Mouse (Mus musculus) cortical plate, adult 2 months (tissue): ENCODE measurements at regions not wholly inside any gene's neighbourhood (a gene's known extent, or its start where the extent isn't known, plus 50 kb on each side); places are given as distances from the start of the nearest gene placed in this dataset.

Experiments
- CTCF ChIP-seq: fragments of 200-500 bp; IDR thresholded peaks from 2 replicates; pipeline ENCODE4 v1.5.1; 2011; ENCODE audit warnings: mild to moderate bottlenecking, control low read depth, low read length; ENCODE audit not compliant: insufficient read depth; ENCODE audit errors: extremely low read depth
- POLR2A ChIP-seq: fragments of 200-500 bp; IDR thresholded peaks from 2 replicates; pipeline ENCODE4 v1.6.1; 2011; ENCODE audit warnings: mild to moderate bottlenecking, low read length, control low read depth; ENCODE audit not compliant: insufficient read depth; ENCODE audit errors: extremely low read depth

DNA sequence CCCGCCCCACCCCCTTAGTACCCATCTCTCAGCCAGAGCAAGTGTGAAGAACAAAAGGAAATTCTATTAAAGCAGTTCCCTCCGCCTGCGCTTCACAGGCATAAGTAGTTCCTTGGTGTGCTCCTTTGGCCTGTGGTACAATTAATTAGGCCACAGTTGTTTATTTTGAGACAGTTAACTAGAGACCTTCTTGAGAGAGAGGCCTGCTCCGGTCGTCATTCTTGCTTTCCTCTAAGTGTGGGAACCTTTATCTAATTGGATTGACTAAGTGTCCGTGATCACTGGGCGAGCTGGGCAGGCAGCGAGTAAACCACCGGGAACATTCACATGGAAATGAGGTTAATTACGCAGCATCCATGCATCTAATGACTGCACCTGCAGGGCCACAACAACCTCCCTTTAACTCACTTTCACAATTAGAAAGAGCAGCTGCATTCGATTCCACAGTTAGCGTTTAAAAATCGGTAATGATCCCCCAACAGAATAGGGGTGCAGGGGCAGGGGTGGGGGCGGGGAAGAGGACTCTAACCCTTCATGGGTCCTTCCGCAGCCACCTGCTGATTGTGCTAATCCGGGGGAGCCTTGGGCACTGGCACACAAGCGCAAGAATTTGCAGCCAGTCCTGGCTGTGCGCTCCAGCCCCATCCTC is 584.3 kb upstream of the Sox9 start:
- TF ChIP-seq POLR2A (no peak), CTCF (no peak)
